In the genomic region with DNA sequence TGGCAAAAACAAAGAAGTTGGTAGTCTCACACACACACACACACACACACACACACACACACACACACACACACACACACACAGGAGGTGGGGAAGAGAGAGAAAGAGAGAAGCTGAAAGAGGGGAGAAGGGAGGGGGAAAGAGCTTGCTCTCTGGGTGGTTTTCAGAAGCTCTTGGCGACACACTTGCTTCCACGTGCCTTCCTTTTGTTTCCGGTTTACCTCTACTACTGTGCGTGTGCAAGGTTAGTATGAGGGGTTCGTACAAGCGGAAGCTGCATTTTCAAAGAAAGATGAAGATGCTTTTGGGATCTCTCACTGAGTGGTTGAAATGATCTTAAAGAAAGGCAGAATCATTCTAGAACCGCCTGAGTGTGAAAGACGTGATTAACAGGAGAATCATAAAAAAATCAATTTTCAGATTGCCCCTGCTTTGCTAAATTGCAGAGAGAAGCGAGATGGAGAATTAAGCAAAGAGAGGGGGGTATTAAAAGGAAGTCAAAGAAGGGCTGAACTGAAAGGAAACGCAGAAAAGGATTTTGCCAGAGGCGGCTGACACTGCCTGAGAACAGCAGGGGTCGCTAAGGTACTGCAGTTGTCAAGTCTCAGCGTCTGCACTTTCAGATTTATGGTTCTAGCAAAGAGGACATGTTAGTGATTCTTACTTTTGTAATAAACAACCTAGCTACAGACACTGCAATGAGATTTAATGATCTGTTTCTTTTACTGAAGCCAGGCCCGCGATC, we compare ENCODE assay signal across 8 mouse cellular contexts.
A peak's percentile ranks its signal among the peaks of the same experiment; 100 is the strongest.
DNase-seq lines count a peak whose midpoint lies in the region; ATAC-seq and TF ChIP-seq lines count a peak whose summit lies in the region.
"Had no signal": no experiment of that assay in that cellular context is flagged by ENCODE, and none has a peak within 500 bp of the region (broad histone marks: within the 10 kb centered on the region; RNA-seq: fewer than 3 reads in every experiment).

No protein-coding gene starts in this region.

- TF ChIP-seq CTCF in left cerebral cortex, adult 2 months (IDR thresholded peaks at IDR 0.05): peak; percentile 90
- peak; percentile 88 for TF ChIP-seq CTCF in stomach, postnatal 0 days (IDR thresholded peaks at IDR 0.05; ENCODE audit: low read depth)

- H3K27ac ChIP-seq in forebrain, embryonic 16.5 days (ENCODE audit: low read length): peak overlapping the region; percentile 54
- H3K27ac ChIP-seq in intestine, embryonic 14.5 days (ENCODE audit: low read depth): no peak overlapping the region
- 0 out of 2 replicates have a peak overlapping the region, but pooled peaks have one; percentile 29 for H3K27ac ChIP-seq in left cerebral cortex, adult 2 months
- no peak overlapping the region for H3K27ac ChIP-seq in midbrain, embryonic 12.5 days (replicated peaks)
- no peak overlapping the region for H3K27ac ChIP-seq in stomach, postnatal 0 days (replicated peaks)
- H3K27ac ChIP-seq: macrophage had no signal

- no peaks in the 10 kb centered on the region for H3K9me3 ChIP-seq in forebrain, embryonic 16.5 days (ENCODE audit: control insufficient read depth, low read length)
- H3K9me3 ChIP-seq in intestine, embryonic 14.5 days (ENCODE audit: control insufficient read depth, low read length): no peaks in the 10 kb centered on the region
- no peaks in the 10 kb centered on the region for H3K9me3 ChIP-seq in midbrain, embryonic 12.5 days
- H3K9me3 ChIP-seq in stomach, postnatal 0 days (ENCODE audit: control insufficient read depth, low read length): no peaks in the 10 kb centered on the region

- H3K4me1 ChIP-seq in forebrain, embryonic 16.5 days (replicated peaks; ENCODE audit: control insufficient read depth, insufficient read depth, low read length): no peaks in the 10 kb centered on the region
- no peaks in the 10 kb centered on the region for H3K4me1 ChIP-seq in intestine, embryonic 14.5 days (replicated peaks; ENCODE audit: control insufficient read depth, insufficient read depth, low read length)
- H3K4me1 ChIP-seq in midbrain, embryonic 12.5 days: no peaks in the 10 kb centered on the region
- H3K4me1 ChIP-seq in stomach, postnatal 0 days (replicated peaks; ENCODE audit: control insufficient read depth, insufficient read depth): no peaks in the 10 kb centered on the region

- H3K9ac ChIP-seq in forebrain, embryonic 16.5 days (replicated peaks; ENCODE audit: low read depth, low read length): 0 out of 2 replicates have a peak overlapping the region, but pooled peaks have one; percentile 31
- H3K9ac ChIP-seq in intestine, embryonic 14.5 days (ENCODE audit: low read length): no peak overlapping the region
- no peak overlapping the region for H3K9ac ChIP-seq in midbrain, embryonic 12.5 days (replicated peaks)
- H3K9ac ChIP-seq in stomach, postnatal 0 days (ENCODE audit: low read length): no peak overlapping the region

- DNase-seq in R1 (ENCODE audit: low read depth, low spot score): peak; percentile 45
- peak; percentile 5 for DNase-seq in cerebellum, adult 11-12 months
- DNase-seq in intestine, embryonic 14.5 days (ENCODE audit: low spot score): peak; percentile 73
- DNase-seq in left cerebral cortex, adult 2 months (ENCODE audit: extremely low spot score in 1 of 2, low spot score in 2 of 2): peak; percentile 72 to 75
- DNase-seq in stomach, postnatal 0 days (ENCODE audit: low spot score): peak; percentile 55

- 7% methylated on average over 15 of the region's 15 CpGs for WGBS in forebrain, embryonic 16.5 days
- 14% methylated on average over 15 of the region's 15 CpGs for WGBS in intestine, embryonic 14.5 days
- 14% methylated on average over 15 of the region's 15 CpGs for WGBS in midbrain, embryonic 12.5 days
- 15% methylated on average over 15 of the region's 15 CpGs for WGBS in stomach, postnatal 0 days

- ATAC-seq in forebrain, embryonic 16.5 days: peak; percentile 90
- no peak for ATAC-seq in intestine, embryonic 14.5 days (replicated peaks; ENCODE audit: low FRiP score, low TSS enrichment, low read depth)
- ATAC-seq in midbrain, embryonic 12.5 days (ENCODE audit: low FRiP score, low read depth): peak; percentile 75
- ATAC-seq in stomach, postnatal 0 days (ENCODE audit: low FRiP score, low TSS enrichment): no peak

- H3K36me3 ChIP-seq in forebrain, embryonic 16.5 days (ENCODE audit: control insufficient read depth, insufficient read depth): no peaks in the 10 kb centered on the region
- H3K36me3 ChIP-seq in intestine, embryonic 14.5 days (ENCODE audit: control insufficient read depth, insufficient read depth, low read length): no peaks in the 10 kb centered on the region
- no peaks in the 10 kb centered on the region for H3K36me3 ChIP-seq in midbrain, embryonic 12.5 days
- H3K36me3 ChIP-seq in stomach, postnatal 0 days (ENCODE audit: control insufficient read depth, insufficient read depth, low read length): no peaks in the 10 kb centered on the region

- H3K4me3 ChIP-seq in forebrain, embryonic 16.5 days (replicated peaks; ENCODE audit: low read length): peak overlapping the region; percentile 25
- H3K4me3 ChIP-seq in intestine, embryonic 14.5 days (ENCODE audit: low read depth, low read length): 0 out of 2 replicates have a peak overlapping the region, but pooled peaks have one; percentile 8
- peak overlapping the region; percentile 44 for H3K4me3 ChIP-seq in left cerebral cortex, adult 2 months
- no peak overlapping the region for H3K4me3 ChIP-seq in midbrain, embryonic 12.5 days
- peak overlapping the region; percentile 17; the same call in 1 of the 2 replicates for H3K4me3 ChIP-seq in stomach, postnatal 0 days (ENCODE audit: low read depth, low read length)

- H3K27me3 ChIP-seq in forebrain, embryonic 16.5 days (replicated peaks; ENCODE audit: control insufficient read depth, insufficient read depth, low read length): no peaks in the 10 kb centered on the region; the same call in 1 of the 2 replicates
- H3K27me3 ChIP-seq in intestine, embryonic 14.5 days (replicated peaks; ENCODE audit: control insufficient read depth, insufficient read depth, low read length): no peaks in the 10 kb centered on the region
- no peaks in the 10 kb centered on the region for H3K27me3 ChIP-seq in midbrain, embryonic 12.5 days
- H3K27me3 ChIP-seq in stomach, postnatal 0 days (ENCODE audit: control insufficient read depth, insufficient read depth, low read length): no peaks in the 10 kb centered on the region

- no peak for TF ChIP-seq EP300 in stomach, postnatal 0 days (optimal IDR thresholded peaks at IDR 0.05)

- intact Hi-C loops in left cerebral cortex, adult 2 months (cut with DNase I): loop anchor here (1.0 to 5.0 kb wide), 4 partner anchors 513 to 1012 kb away; no protein-coding TSS in a partner anchor

- peak overlapping the region; percentile 46 for H3K4me2 ChIP-seq in forebrain, embryonic 16.5 days (ENCODE audit: low read length)
- peak overlapping the region; percentile 32 for H3K4me2 ChIP-seq in intestine, embryonic 14.5 days (ENCODE audit: low read length)
- H3K4me2 ChIP-seq in midbrain, embryonic 12.5 days (replicated peaks): peak overlapping the region; percentile 16; the same call in 1 of the 2 replicates
- H3K4me2 ChIP-seq in stomach, postnatal 0 days (replicated peaks; ENCODE audit: low read depth): peak overlapping the region; percentile 36

Comparison
In these comparisons a context has a peak if more than half of its experiments do, and no peak if none do; other contexts are left out.
1. DNase-seq: peak in every context shown above with its lines; median percentile 74 in left cerebral cortex, adult 2 months; 73 in intestine, embryonic 14.5 days; 55 in stomach, postnatal 0 days; 45 in R1; 5 in cerebellum, adult 11-12 months.
2. ATAC-seq: peak in forebrain, embryonic 16.5 days (single experiment) and midbrain, embryonic 12.5 days (single experiment); none in intestine, embryonic 14.5 days (single experiment) and stomach, postnatal 0 days (single experiment).
3. H3K27ac ChIP-seq: peak in forebrain, embryonic 16.5 days (single experiment) and left cerebral cortex, adult 2 months (single experiment); none in intestine, embryonic 14.5 days (single experiment), midbrain, embryonic 12.5 days (single experiment) and stomach, postnatal 0 days (single experiment).
4. Peak in every context shown above with its lines, with median percentiles within 50 percentile points of each other: H3K4me2 ChIP-seq.